Mouse (Mus musculus): ENCODE data around the gene Kif20b. TPM values are rescaled to one million over a fixed set of nuclear protein-coding genes. Genes with fewer than 3 reads are reported as not detected.

Kif20b gene
- 10.6 and 15.6 TPM in 2 replicates for polyA plus RNA-seq (2015; fragmentation: Nextera tagmentation; extraction: Ambion mirVana)

DNA sequence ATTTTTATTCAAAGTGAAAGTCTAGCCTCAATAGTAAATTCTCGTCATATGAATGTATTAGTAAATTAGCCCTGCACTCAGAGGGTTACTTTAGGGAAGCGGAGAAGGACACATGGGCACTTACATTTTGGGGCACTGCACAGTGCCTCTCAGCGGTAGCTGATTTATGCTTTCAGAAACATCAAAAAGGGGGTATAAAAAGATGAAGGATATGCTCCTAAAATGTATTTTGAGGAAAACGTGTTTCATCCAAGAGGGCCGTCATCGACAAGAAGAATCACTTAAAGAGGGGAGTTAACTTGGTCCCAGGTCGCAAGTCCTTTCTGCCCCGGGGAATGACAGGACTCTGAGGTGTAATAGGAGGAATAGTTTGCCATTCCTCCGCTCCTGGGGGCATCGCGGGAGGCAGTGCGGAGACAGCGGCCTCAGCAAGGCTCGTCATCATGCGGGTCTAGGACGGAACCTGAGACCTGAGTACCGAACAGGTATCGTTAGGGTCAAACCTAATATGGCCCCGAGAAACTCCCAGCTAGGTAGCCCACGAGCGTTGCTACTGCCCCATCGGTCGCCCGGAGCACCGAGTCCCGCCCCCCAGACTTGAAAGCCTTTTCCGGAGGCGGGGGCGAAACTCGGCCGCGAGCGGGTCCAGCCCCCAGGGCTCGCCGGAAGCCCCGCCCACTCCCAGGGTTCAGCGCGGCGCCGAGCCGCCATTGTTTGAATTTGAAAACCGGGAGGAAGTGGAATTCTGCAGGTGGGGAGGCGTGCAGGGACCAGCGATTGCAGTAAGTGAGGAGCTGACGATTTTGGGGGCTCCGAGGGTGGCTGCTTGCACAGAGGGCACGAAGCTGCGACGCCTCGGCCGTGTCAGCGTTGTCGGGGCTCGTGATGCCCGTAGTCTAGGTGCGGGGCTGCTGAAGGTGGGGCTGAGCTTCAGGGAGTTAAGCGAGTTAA is at the start of gene Kif20b:
Kif20b (plus strand) TSS at position 710 of the 951 bp plus-strand sequence.
- H3K9me3 ChIP-seq (ENCODE audit: control insufficient read depth, low read length): no peaks in the 10 kb centered on the region
- H3K4me2 ChIP-seq (replicated peaks; ENCODE audit: low read depth): peak within 1 kb of the TSS; percentile 74
- no peaks in the 10 kb centered on the region for H3K36me3 ChIP-seq (ENCODE audit: control insufficient read depth, insufficient read depth, low read length)
- H3K4me1 ChIP-seq (replicated peaks; ENCODE audit: control insufficient read depth, insufficient read depth): no peaks in the 10 kb centered on the region
- ATAC-seq (ENCODE audit: low FRiP score, low TSS enrichment): peak; percentile 98
- WGBS: under 1% methylated on average over 57 of the region's 57 CpGs
- DNase-seq (ENCODE audit: low spot score): peak; percentile 96
- TF ChIP-seq EP300 (optimal IDR thresholded peaks at IDR 0.05) (no peak), CTCF (IDR thresholded peaks at IDR 0.05; ENCODE audit: low read depth) (peak; percentile 21)
- H3K9ac ChIP-seq (ENCODE audit: low read length): peak within 1 kb of the TSS; percentile 67
- H3K27me3 ChIP-seq (ENCODE audit: control insufficient read depth, insufficient read depth, low read length): no peaks in the 10 kb centered on the region
- peak within 1 kb of the TSS; percentile 75 for H3K4me3 ChIP-seq (ENCODE audit: low read depth, low read length)
- peak within 1 kb of the TSS; percentile 59 for H3K27ac ChIP-seq (replicated peaks)

- Histone ChIP-seq H3K4me1 (replicated peaks; ENCODE audit: control insufficient read depth, insufficient read depth) (no peaks in the 10 kb centered on the region; the same call in 1 of the 2 replicates), H3K27me3 (ENCODE audit: control insufficient read depth, insufficient read depth, low read length) (no peaks in the 10 kb centered on the region), H3K4me2 (replicated peaks; ENCODE audit: low read depth) (no peak overlapping the region), H3K4me3 (ENCODE audit: low read depth, low read length) (no peak overlapping the region), H3K9ac (ENCODE audit: low read length) (no peak overlapping the region), H3K36me3 (ENCODE audit: control insufficient read depth, insufficient read depth, low read length) (no peaks in the 10 kb centered on the region), H3K27ac (replicated peaks) (no peak overlapping the region), H3K9me3 (ENCODE audit: control insufficient read depth, low read length) (no peaks in the 10 kb centered on the region)
- no peak for ATAC-seq (ENCODE audit: low FRiP score, low TSS enrichment)
- WGBS: 86% methylated on average over 7 of the region's 7 CpGs
- no peak for DNase-seq (ENCODE audit: low spot score)
- TF ChIP-seq CTCF (IDR thresholded peaks at IDR 0.05; ENCODE audit: low read depth): no peak
- TF ChIP-seq EP300 (optimal IDR thresholded peaks at IDR 0.05): no peak
Observed at GRCm38 (mm10) chr19:34876676-34877075, 45.5 kb upstream of the Kif20b start.

DNA sequence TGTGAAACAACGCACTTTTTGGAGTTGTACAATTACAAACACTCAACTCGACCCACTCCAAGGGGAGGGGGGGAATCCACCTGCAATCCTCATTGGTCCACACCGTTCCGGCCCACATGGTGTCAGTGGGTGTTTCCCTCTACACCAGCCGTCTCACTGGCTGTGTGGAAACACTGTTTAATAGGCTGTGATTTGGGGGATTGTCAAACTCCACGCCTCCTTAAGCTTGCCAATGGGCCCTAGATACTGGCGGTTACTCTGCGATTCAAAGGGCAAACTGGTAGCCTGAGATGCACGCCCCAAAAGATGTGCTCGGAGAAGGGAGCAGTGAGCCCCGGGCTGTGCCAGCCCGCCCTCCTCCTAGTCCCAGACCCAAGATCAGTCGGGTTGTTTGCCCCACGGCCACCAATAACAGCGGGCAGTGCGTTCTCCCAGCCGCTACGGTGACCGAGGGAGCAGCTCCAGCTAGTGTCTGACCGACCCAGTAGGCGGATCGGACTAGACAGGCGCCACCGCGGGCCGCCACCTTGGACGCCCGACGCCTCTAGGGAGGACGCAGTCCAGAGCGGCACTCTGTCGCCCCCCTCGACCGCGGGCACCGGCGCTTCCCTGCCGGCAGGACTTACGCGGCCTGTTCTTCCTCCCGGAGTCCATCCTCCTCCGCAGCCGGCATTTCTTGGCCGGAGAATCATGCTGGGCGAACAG is 44.1 kb upstream of the Kif20b start:
- no peaks in the 10 kb centered on the region; the same call in 1 of the 2 replicates for H3K4me1 ChIP-seq (replicated peaks; ENCODE audit: control insufficient read depth, insufficient read depth)
- peak overlapping the region; percentile 75 for H3K4me2 ChIP-seq (replicated peaks; ENCODE audit: low read depth)
- peak; percentile 54; the same call in 1 of the 2 replicates for TF ChIP-seq CTCF (IDR thresholded peaks at IDR 0.05; ENCODE audit: low read depth)
- TF ChIP-seq EP300 (optimal IDR thresholded peaks at IDR 0.05): no peak
- WGBS: under 1% methylated on average over 44 of the region's 45 CpGs
- no peaks in the 10 kb centered on the region for H3K27me3 ChIP-seq (ENCODE audit: control insufficient read depth, insufficient read depth, low read length)
- peak overlapping the region; percentile 88 for H3K9ac ChIP-seq (ENCODE audit: low read length)
- peak overlapping the region; percentile 87 for H3K4me3 ChIP-seq (ENCODE audit: low read depth, low read length)
- no peaks in the 10 kb centered on the region for H3K9me3 ChIP-seq (ENCODE audit: control insufficient read depth, low read length)
- peak overlapping the region; percentile 94 for H3K27ac ChIP-seq (replicated peaks)
- no peaks in the 10 kb centered on the region for H3K36me3 ChIP-seq (ENCODE audit: control insufficient read depth, insufficient read depth, low read length)
- DNase-seq (ENCODE audit: low spot score) (peak; percentile 89), ATAC-seq (ENCODE audit: low FRiP score, low TSS enrichment) (peak; percentile 98)

DNA sequence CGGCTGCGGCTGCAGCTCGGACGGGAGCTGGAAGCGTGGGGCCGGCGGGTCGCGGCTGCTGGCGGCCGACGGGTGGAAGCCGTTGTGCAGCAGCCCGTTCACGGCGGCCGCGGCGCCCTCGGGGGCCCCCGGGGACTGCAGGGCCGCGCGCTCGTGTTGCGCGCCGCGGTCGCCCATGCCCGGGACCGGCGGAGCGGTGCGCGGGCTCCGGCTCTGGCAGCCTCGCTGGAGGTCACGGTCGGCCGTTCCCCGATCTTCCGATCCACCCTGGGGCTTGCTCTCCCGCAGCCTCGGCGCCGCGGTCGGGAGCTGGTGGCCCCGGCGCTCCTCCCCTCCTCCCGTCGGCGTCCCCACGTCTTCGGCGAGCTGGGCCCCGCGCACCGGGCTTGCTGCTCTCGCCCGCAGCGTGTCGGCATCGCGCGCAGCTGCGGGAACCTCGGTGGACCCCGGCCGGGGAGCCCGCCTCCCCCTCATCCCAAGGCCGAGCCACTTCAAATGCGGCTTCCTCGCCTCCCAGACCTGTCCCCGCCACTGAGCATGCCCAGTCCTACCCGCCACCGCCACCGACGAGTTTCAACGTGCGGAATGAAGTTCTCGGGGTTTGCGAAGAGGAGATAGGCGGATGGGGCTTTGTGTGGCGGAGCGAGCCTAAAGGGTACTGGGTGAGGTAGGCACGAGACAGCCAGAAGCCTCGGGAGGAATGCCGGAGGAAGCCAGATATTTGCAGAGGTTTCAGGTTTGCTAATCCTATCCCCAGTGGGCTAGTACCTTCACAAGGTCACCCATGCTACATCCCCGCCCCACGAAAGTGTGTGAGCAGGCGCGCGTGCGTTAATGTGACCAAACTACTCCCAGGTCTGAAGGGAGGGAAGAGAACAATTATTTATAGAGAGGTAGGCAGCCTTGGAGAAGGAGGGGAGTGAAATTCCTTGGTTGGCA is 43.3 kb upstream of the Kif20b start, which contains the start of gene Pank1:
Pank1 (minus strand) TSS at position 853 of the 939 bp plus-strand sequence.
- TF ChIP-seq EP300 (optimal IDR thresholded peaks at IDR 0.05) (no peak), CTCF (IDR thresholded peaks at IDR 0.05; ENCODE audit: low read depth) (no peak)
- no peaks in the 10 kb centered on the region; the same call in 1 of the 2 replicates for H3K4me1 ChIP-seq (replicated peaks; ENCODE audit: control insufficient read depth, insufficient read depth)

GRCm38 (mm10) chr19:34879624-34880023 is 42.5 kb upstream of the Kif20b start:
- Histone ChIP-seq H3K9me3 (ENCODE audit: control insufficient read depth, low read length) (no peaks in the 10 kb centered on the region), H3K4me2 (replicated peaks; ENCODE audit: low read depth) (peak overlapping the region; percentile 75), H3K4me3 (ENCODE audit: low read depth, low read length) (peak overlapping the region; percentile 87), H3K27me3 (ENCODE audit: control insufficient read depth, insufficient read depth, low read length) (no peaks in the 10 kb centered on the region), H3K9ac (ENCODE audit: low read length) (no peak overlapping the region; the same call in 1 of the 2 replicates), H3K4me1 (replicated peaks; ENCODE audit: control insufficient read depth, insufficient read depth) (no peaks in the 10 kb centered on the region; the same call in 1 of the 2 replicates), H3K36me3 (ENCODE audit: control insufficient read depth, insufficient read depth, low read length) (no peaks in the 10 kb centered on the region), H3K27ac (replicated peaks) (no peak overlapping the region)
- TF ChIP-seq EP300 (optimal IDR thresholded peaks at IDR 0.05): no peak
- TF ChIP-seq CTCF (IDR thresholded peaks at IDR 0.05; ENCODE audit: low read depth): no peak
- DNase-seq (ENCODE audit: low spot score) (no peak), ATAC-seq (ENCODE audit: low FRiP score, low TSS enrichment) (no peak)
- WGBS: 19% methylated on average over 6 of the region's 6 CpGs

More for the DNA sequence above, 43.3 kb upstream of the Kif20b start, which contains the start of gene Pank1:
- ATAC-seq (ENCODE audit: low FRiP score, low TSS enrichment) (peak; percentile 53), DNase-seq (ENCODE audit: low spot score) (peak; percentile 65)
- Histone ChIP-seq H3K27me3 (ENCODE audit: control insufficient read depth, insufficient read depth, low read length) (no peaks in the 10 kb centered on the region), H3K9me3 (ENCODE audit: control insufficient read depth, low read length) (no peaks in the 10 kb centered on the region), H3K4me2 (replicated peaks; ENCODE audit: low read depth) (peak within 1 kb of the TSS; percentile 75), H3K4me3 (ENCODE audit: low read depth, low read length) (peak within 1 kb of the TSS; percentile 87), H3K9ac (ENCODE audit: low read length) (peak within 1 kb of the TSS; percentile 88), H3K27ac (replicated peaks) (peak within 1 kb of the TSS; percentile 94), H3K36me3 (ENCODE audit: control insufficient read depth, insufficient read depth, low read length) (no peaks in the 10 kb centered on the region)
- under 1% methylated on average over 86 of the region's 96 CpGs for WGBS

Measured in stomach, postnatal 0 days (tissue).